Mouse (Mus musculus): ENCODE results near the gene Klhl5. TPM values are rescaled to one million over a fixed set of nuclear protein-coding genes. Genes with fewer than 3 reads are reported as not detected.

The Klhl5 gene
- polyA plus RNA-seq, 2 experiments: 20.4 to 27.4 TPM

DNA sequence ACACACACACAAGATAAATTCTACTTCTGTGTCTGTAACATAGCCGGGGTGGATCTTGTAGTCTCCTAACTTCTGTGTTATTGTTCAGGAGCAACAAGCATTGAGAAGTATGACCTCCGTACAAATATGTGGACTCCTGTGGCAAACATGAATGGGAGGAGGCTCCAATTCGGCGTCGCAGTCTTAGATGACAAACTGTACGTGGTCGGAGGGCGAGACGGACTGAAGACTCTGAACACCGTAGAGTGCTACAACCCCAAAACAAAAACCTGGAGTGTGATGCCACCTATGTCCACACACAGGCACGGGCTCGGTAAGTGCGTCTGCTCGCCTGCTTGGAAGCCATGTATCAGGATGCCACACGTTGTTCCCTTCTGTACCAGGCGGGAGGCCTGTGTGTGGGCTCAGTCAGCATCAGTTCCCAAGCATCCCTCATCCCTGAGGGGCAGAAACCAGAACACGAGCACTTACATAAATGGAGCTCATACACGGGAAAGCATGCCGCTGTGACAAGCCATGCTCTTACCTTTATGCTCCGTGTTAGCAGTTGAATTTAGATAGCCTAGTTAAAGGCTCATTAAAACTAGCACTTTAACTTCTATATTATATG lies 51.5 kb downstream of the Klhl5 start:
- no peak overlapping the region for H3K9ac ChIP-seq (ENCODE audit: low read depth, low read length, severe bottlenecking)

GRCm38 (mm10) chr5:65163001-65163400 lies 55.7 kb downstream of the Klhl5 start:
- H3K4me3 ChIP-seq (replicated peaks; ENCODE audit: low read length): no peak overlapping the region
- no peak overlapping the region for H3K27ac ChIP-seq (replicated peaks; ENCODE audit: low read depth, low read length)
- DNase-seq (ENCODE audit: low spot score) (no peak), ATAC-seq (ENCODE audit: low FRiP score, low read depth) (no peak)
- 75% methylated on average over 5 of the region's 5 CpGs for WGBS
- TF ChIP-seq POLR2A (IDR thresholded peaks at IDR 0.05; ENCODE audit: borderline replicate concordance, extremely low read depth, insufficient read depth, insufficient read length): no peak
- H3K36me3 ChIP-seq (ENCODE audit: control insufficient read depth, insufficient read depth, low read length): peaks cover 13% of the 10 kb centered on the region
- H3K27me3 ChIP-seq (ENCODE audit: control insufficient read depth, insufficient read depth, low read length): no peaks in the 10 kb centered on the region
- H3K9me3 ChIP-seq (ENCODE audit: control insufficient read depth, low read length): no peaks in the 10 kb centered on the region
- no peak overlapping the region for H3K4me2 ChIP-seq (replicated peaks; ENCODE audit: low read depth, low read length, severe bottlenecking)
- H3K4me1 ChIP-seq (ENCODE audit: control insufficient read depth, insufficient read depth, low read length): no peaks in the 10 kb centered on the region
- H3K9ac ChIP-seq (ENCODE audit: low read depth, low read length, severe bottlenecking): no peak overlapping the region

More for the DNA sequence above, 51.5 kb downstream of the Klhl5 start:
- no peak for TF ChIP-seq POLR2A (IDR thresholded peaks at IDR 0.05; ENCODE audit: borderline replicate concordance, extremely low read depth, insufficient read depth, insufficient read length)
- ATAC-seq (ENCODE audit: low FRiP score, low read depth) (no peak), DNase-seq (ENCODE audit: low spot score) (no peak)
- 86% methylated on average over 20 of the region's 20 CpGs for WGBS
- H3K27ac ChIP-seq (replicated peaks; ENCODE audit: low read depth, low read length): no peak overlapping the region
- no peaks in the 10 kb centered on the region for H3K4me1 ChIP-seq (ENCODE audit: control insufficient read depth, insufficient read depth, low read length)
- no peak overlapping the region for H3K4me3 ChIP-seq (replicated peaks; ENCODE audit: low read length)
- no peaks in the 10 kb centered on the region for H3K27me3 ChIP-seq (ENCODE audit: control insufficient read depth, insufficient read depth, low read length)
- no peak overlapping the region for H3K4me2 ChIP-seq (replicated peaks; ENCODE audit: low read depth, low read length, severe bottlenecking)
- no peaks in the 10 kb centered on the region for H3K9me3 ChIP-seq (ENCODE audit: control insufficient read depth, low read length)
- peaks cover 7% of the 10 kb centered on the region; the same call in 1 of the 2 replicates for H3K36me3 ChIP-seq (ENCODE audit: control insufficient read depth, insufficient read depth, low read length)

GRCm38 (mm10) chr5:65163489-65164092 lies 56.3 kb downstream of the Klhl5 start:
- no peak for ATAC-seq (ENCODE audit: low FRiP score, low read depth)
- WGBS: 79% methylated on average over 17 of the region's 17 CpGs
- H3K27ac ChIP-seq (replicated peaks; ENCODE audit: low read depth, low read length): no peak overlapping the region
- no peak for TF ChIP-seq POLR2A (IDR thresholded peaks at IDR 0.05; ENCODE audit: borderline replicate concordance, extremely low read depth, insufficient read depth, insufficient read length)
- H3K4me3 ChIP-seq (replicated peaks; ENCODE audit: low read length): no peak overlapping the region
- H3K27me3 ChIP-seq (ENCODE audit: control insufficient read depth, insufficient read depth, low read length): no peaks in the 10 kb centered on the region
- no peaks in the 10 kb centered on the region for H3K9me3 ChIP-seq (ENCODE audit: control insufficient read depth, low read length)
- peaks cover 13% of the 10 kb centered on the region for H3K36me3 ChIP-seq (ENCODE audit: control insufficient read depth, insufficient read depth, low read length)
- no peaks in the 10 kb centered on the region for H3K4me1 ChIP-seq (ENCODE audit: control insufficient read depth, insufficient read depth, low read length)
- no peak overlapping the region for H3K9ac ChIP-seq (ENCODE audit: low read depth, low read length, severe bottlenecking)
- no peak for DNase-seq (ENCODE audit: low spot score)
- H3K4me2 ChIP-seq (replicated peaks; ENCODE audit: low read depth, low read length, severe bottlenecking): no peak overlapping the region

- DNase-seq (ENCODE audit: low spot score): no peak
- WGBS: 77% methylated on average over 9 of the region's 9 CpGs
Observed at GRCm38 (mm10) chr5:65170206-65170605, 62.9 kb downstream of the Klhl5 start.

GRCm38 (mm10) chr5:65175035-65175917 lies 67.9 kb downstream of the Klhl5 start:
- DNase-seq (ENCODE audit: low spot score) (no peak), ATAC-seq (ENCODE audit: low FRiP score, low read depth) (no peak)
- Histone ChIP-seq H3K27ac (replicated peaks; ENCODE audit: low read depth, low read length) (no peak overlapping the region), H3K36me3 (ENCODE audit: control insufficient read depth, insufficient read depth, low read length) (no peaks in the 10 kb centered on the region), H3K9me3 (ENCODE audit: control insufficient read depth, low read length) (no peaks in the 10 kb centered on the region), H3K27me3 (ENCODE audit: control insufficient read depth, insufficient read depth, low read length) (no peaks in the 10 kb centered on the region), H3K9ac (ENCODE audit: low read depth, low read length, severe bottlenecking) (no peak overlapping the region), H3K4me2 (replicated peaks; ENCODE audit: low read depth, low read length, severe bottlenecking) (0 out of 2 replicates have a peak overlapping the region, but pooled peaks have one; percentile 18), H3K4me3 (replicated peaks; ENCODE audit: low read length) (no peak overlapping the region), H3K4me1 (ENCODE audit: control insufficient read depth, insufficient read depth, low read length) (peaks cover 20% of the 10 kb centered on the region)
- 59% methylated on average over 26 of the region's 26 CpGs for WGBS
- TF ChIP-seq POLR2A (IDR thresholded peaks at IDR 0.05; ENCODE audit: borderline replicate concordance, extremely low read depth, insufficient read depth, insufficient read length): no peak

More at GRCm38 (mm10) chr5:65170206-65170605, 62.9 kb downstream of the Klhl5 start:
- Histone ChIP-seq H3K9me3 (ENCODE audit: control insufficient read depth, low read length) (no peaks in the 10 kb centered on the region), H3K9ac (ENCODE audit: low read depth, low read length, severe bottlenecking) (no peak overlapping the region), H3K27me3 (ENCODE audit: control insufficient read depth, insufficient read depth, low read length) (no peaks in the 10 kb centered on the region), H3K36me3 (ENCODE audit: control insufficient read depth, insufficient read depth, low read length) (0 out of 2 replicates have a peak, but pooled peaks cover 5% of the 10 kb centered on the region), H3K4me2 (replicated peaks; ENCODE audit: low read depth, low read length, severe bottlenecking) (no peak overlapping the region), H3K27ac (replicated peaks; ENCODE audit: low read depth, low read length) (no peak overlapping the region), H3K4me3 (replicated peaks; ENCODE audit: low read length) (no peak overlapping the region), H3K4me1 (ENCODE audit: control insufficient read depth, insufficient read depth, low read length) (peaks cover 9% of the 10 kb centered on the region)
- ATAC-seq (ENCODE audit: low FRiP score, low read depth): no peak
- no peak for TF ChIP-seq POLR2A (IDR thresholded peaks at IDR 0.05; ENCODE audit: borderline replicate concordance, extremely low read depth, insufficient read depth, insufficient read length)

Data from limb, embryonic 14.5 days (tissue).